Mouse (Mus musculus) E14TG2a.4 (cell line): ENCODE results near the gene Lrp5.

Source experiments
- CTCF ChIP-seq: conservative IDR thresholded peaks from 2 replicates; pipeline ENCODE4 v1.5.1; 2014; ENCODE audit warnings: low read length
- NANOG ChIP-seq: IDR thresholded peaks from 2 replicates; pipeline ENCODE4 v1.6.1; 2014; ENCODE audit warnings: borderline replicate concordance, low read length, mixed read lengths

- no peak for TF ChIP-seq CTCF
- TF ChIP-seq NANOG = no peak
Measured at GRCm38 (mm10) chr19:3574593-3575094, 111.7 kb downstream of the Lrp5 start.
